Mouse (Mus musculus): ENCODE data around the gene Ttll1. TPM values are rescaled to one million over a fixed set of nuclear protein-coding genes. Genes with fewer than 3 reads are reported as not detected.
A peak's percentile ranks its signal among the peaks of the same experiment; 100 is the strongest.

The Ttll1 gene
- total RNA-seq, 1 experiment = 7.2 TPM

DNA sequence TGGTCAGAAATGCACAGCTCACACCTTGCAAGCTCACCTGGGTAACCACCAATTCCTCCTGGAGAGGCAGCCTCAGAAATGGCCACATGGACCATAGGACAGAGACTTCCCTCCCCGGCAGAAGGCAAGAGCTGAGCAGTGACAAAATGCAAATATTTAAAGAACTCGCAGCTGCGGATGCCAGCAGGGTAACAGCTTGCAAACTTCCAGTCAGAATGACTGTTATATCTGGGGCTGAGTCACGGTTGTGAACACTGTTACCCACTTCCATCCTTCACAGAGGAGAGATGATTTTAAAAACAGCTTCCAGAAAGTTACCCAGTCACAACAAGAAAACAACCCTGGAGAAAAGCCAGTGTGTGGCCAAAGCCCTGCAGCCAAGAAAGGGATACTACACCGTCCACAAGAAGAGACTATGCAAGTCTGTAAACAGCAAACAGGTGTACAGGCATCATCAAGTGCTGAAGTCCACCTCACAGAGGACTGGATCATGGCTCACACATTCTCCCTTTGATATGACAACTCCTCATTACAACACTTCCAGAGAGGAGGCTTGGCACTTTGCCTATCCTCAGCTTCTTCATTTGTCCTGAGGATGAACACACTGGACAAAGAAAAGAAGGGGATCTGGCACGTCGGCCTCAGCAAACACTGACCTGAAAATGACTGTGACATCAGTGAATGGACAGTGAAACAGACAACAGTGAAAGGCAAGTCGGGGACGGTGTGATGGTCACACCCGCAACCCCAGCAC is 62.7 kb downstream of the Ttll1 start:
- DNase-seq (ENCODE audit: low read depth, low spot score) = no peak

GRCm38 (mm10) chr15:83445908-83446307 is 64.8 kb downstream of the Ttll1 start:
- Histone ChIP-seq H3K9me3 (ENCODE audit: control insufficient read depth, insufficient read depth, low read depth, low read length) (no peaks in the 10 kb centered on the region), H3K4me1 (ENCODE audit: control insufficient read depth in 2 of 2, insufficient read depth in 2 of 2, low read length in 2 of 2, poor library complexity in 1 of 2) (peaks cover 3 to 28% of the 10 kb centered on the region in 2 experiments), H3K4me3 (ENCODE audit: insufficient read depth in 1 of 2, low read depth in 1 of 2, low read length in 2 of 2, poor library complexity in 1 of 2, severe bottlenecking in 1 of 2) (no peak overlapping the region), H3K9ac (ENCODE audit: insufficient read depth, low read depth, low read length, poor library complexity, severe bottlenecking) (peak overlapping the region; percentile 12; the same call in 1 of the 2 replicates), H3K36me3 (ENCODE audit: control insufficient read depth, insufficient read depth, low read length, poor library complexity, severe bottlenecking) (no peaks in the 10 kb centered on the region), H3K27ac (ENCODE audit: insufficient read depth, low read depth, low read length, poor library complexity, severe bottlenecking) (peak overlapping the region; percentile 24; the same call in 1 of the 2 replicates)
- TF ChIP-seq ZNF384 (IDR thresholded peaks at IDR 0.05; ENCODE audit: low read depth, low read length) = no peak
- no peak for TF ChIP-seq ZC3H11A (IDR thresholded peaks at IDR 0.05; ENCODE audit: borderline replicate concordance, low read depth, low read length)
- DNase-seq (ENCODE audit: low read depth, low spot score) = no peak
- in situ Hi-C loops (cut with MboI; ENCODE audit: low sequenced_read_pairs in 2 of 2, unreplicated experiment in 2 of 2) = no loop called here

More for the DNA sequence above, 62.7 kb downstream of the Ttll1 start:
- Histone ChIP-seq H3K4me1 (ENCODE audit: control insufficient read depth in 2 of 2, insufficient read depth in 2 of 2, low read length in 2 of 2, poor library complexity in 1 of 2) (peaks cover 0 to 33% of the 10 kb centered on the region in 2 experiments; a peak in 3 of 4 replicates), H3K27ac (ENCODE audit: insufficient read depth, low read depth, low read length, poor library complexity, severe bottlenecking) (no peak overlapping the region), H3K9ac (ENCODE audit: insufficient read depth, low read depth, low read length, poor library complexity, severe bottlenecking) (no peak overlapping the region), H3K4me3 (ENCODE audit: insufficient read depth in 1 of 2, low read depth in 1 of 2, low read length in 2 of 2, poor library complexity in 1 of 2, severe bottlenecking in 1 of 2) (no peak overlapping the region), H3K36me3 (ENCODE audit: control insufficient read depth, insufficient read depth, low read length, poor library complexity, severe bottlenecking) (no peaks in the 10 kb centered on the region), H3K9me3 (ENCODE audit: control insufficient read depth, insufficient read depth, low read depth, low read length) (no peaks in the 10 kb centered on the region)
- TF ChIP-seq CHD2 (IDR thresholded peaks at IDR 0.05; ENCODE audit: low read depth, low read length) (no peak), ZNF384 (IDR thresholded peaks at IDR 0.05; ENCODE audit: low read depth, low read length) (no peak), HCFC1 (IDR thresholded peaks at IDR 0.05; ENCODE audit: borderline replicate concordance, insufficient read depth, low read length) (no peak), ZC3H11A (IDR thresholded peaks at IDR 0.05; ENCODE audit: borderline replicate concordance, low read depth, low read length) (no peak), MAFK (IDR thresholded peaks at IDR 0.05; ENCODE audit: insufficient read depth, low read depth, low read length) (no peak)
- in situ Hi-C loops (cut with MboI; ENCODE audit: low sequenced_read_pairs in 2 of 2, unreplicated experiment in 2 of 2) = no loop called here

DNA sequence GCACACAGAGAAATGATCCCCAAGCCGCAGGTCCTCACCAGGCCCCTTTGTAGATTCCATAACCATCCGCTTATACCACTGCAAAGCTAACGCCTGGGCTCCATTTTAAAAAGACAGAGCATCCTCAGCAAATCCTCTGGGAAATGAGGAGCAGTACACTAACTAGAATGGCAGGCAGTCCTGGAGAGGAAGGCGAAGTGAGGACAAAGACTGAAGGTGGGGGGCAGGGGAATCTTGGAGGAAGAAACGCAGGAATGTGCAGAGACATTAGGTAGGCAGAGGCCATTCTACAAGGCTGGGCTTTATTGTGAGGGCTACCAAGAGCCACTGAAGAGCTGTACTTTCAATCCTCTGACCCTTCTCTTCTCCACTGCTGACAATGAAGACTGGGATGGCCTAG is 65.3 kb downstream of the Ttll1 start:
- H3K27ac ChIP-seq (ENCODE audit: insufficient read depth, low read depth, low read length, poor library complexity, severe bottlenecking) = peak overlapping the region; percentile 24; the same call in 1 of the 2 replicates
- peaks cover 3 to 28% of the 10 kb centered on the region in 2 experiments for H3K4me1 ChIP-seq (ENCODE audit: control insufficient read depth in 2 of 2, insufficient read depth in 2 of 2, low read length in 2 of 2, poor library complexity in 1 of 2)

DNA sequence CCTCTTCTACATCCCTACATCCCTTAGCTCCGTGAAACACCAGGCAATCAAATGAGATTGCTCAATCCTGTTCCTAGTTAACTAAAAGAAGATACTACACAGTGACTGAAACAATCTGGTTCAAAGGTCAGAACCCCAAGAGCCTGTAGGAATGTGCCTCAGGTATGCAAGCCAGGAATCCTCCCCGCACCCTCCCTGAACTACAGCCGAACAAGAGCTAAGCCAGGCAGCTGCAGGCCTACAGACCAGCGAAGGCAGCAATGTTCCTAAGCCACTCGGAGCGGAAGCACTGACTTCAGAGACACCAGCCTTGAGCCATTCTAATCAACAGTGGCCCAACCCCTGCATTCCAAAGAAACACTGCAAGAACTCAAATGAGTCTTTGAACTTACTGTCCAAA is 66.3 kb downstream of the Ttll1 start:
- in situ Hi-C loops (cut with MboI; ENCODE audit: low sequenced_read_pairs in 2 of 2, unreplicated experiment in 2 of 2) = no loop called here
- peak; percentile 59 for DNase-seq (ENCODE audit: low read depth, low spot score)
- no peak for TF ChIP-seq ZNF384 (IDR thresholded peaks at IDR 0.05; ENCODE audit: low read depth, low read length)
- no peaks in the 10 kb centered on the region for H3K36me3 ChIP-seq (ENCODE audit: control insufficient read depth, insufficient read depth, low read length, poor library complexity, severe bottlenecking)
- H3K4me3 ChIP-seq (ENCODE audit: insufficient read depth in 1 of 2, low read depth in 1 of 2, low read length in 2 of 2, poor library complexity in 1 of 2, severe bottlenecking in 1 of 2) = no peak overlapping the region
- peak overlapping the region; percentile 24; the same call in 1 of the 2 replicates for H3K27ac ChIP-seq (ENCODE audit: insufficient read depth, low read depth, low read length, poor library complexity, severe bottlenecking)
- H3K9me3 ChIP-seq (ENCODE audit: control insufficient read depth, insufficient read depth, low read depth, low read length) = no peaks in the 10 kb centered on the region
- H3K4me1 ChIP-seq (ENCODE audit: control insufficient read depth in 2 of 2, insufficient read depth in 2 of 2, low read length in 2 of 2, poor library complexity in 1 of 2) = peaks cover 3 to 28% of the 10 kb centered on the region in 2 experiments
- no peak overlapping the region for H3K9ac ChIP-seq (ENCODE audit: insufficient read depth, low read depth, low read length, poor library complexity, severe bottlenecking)

More for the DNA sequence above, 65.3 kb downstream of the Ttll1 start:
- Histone ChIP-seq H3K9ac (ENCODE audit: insufficient read depth, low read depth, low read length, poor library complexity, severe bottlenecking) (peak overlapping the region; percentile 12; the same call in 1 of the 2 replicates), H3K4me3 (ENCODE audit: insufficient read depth in 1 of 2, low read depth in 1 of 2, low read length in 2 of 2, poor library complexity in 1 of 2, severe bottlenecking in 1 of 2) (no peak overlapping the region), H3K36me3 (ENCODE audit: control insufficient read depth, insufficient read depth, low read length, poor library complexity, severe bottlenecking) (no peaks in the 10 kb centered on the region), H3K9me3 (ENCODE audit: control insufficient read depth, insufficient read depth, low read depth, low read length) (no peaks in the 10 kb centered on the region)
- TF ChIP-seq ZC3H11A (IDR thresholded peaks at IDR 0.05; ENCODE audit: borderline replicate concordance, low read depth, low read length) = no peak
- TF ChIP-seq CHD2 (IDR thresholded peaks at IDR 0.05; ENCODE audit: low read depth, low read length) = no peak
- TF ChIP-seq ZNF384 (IDR thresholded peaks at IDR 0.05; ENCODE audit: low read depth, low read length) = 0 out of 2 replicates have a peak, but pooled peaks have one; percentile 3
- TF ChIP-seq MAFK (IDR thresholded peaks at IDR 0.05; ENCODE audit: insufficient read depth, low read depth, low read length) = no peak
- TF ChIP-seq HCFC1 (IDR thresholded peaks at IDR 0.05; ENCODE audit: borderline replicate concordance, insufficient read depth, low read length) = no peak
- DNase-seq (ENCODE audit: low read depth, low spot score) = no peak
- in situ Hi-C loops (cut with MboI; ENCODE audit: low sequenced_read_pairs in 2 of 2, unreplicated experiment in 2 of 2) = no loop called here

Measured in ES-E14 (cell line).